Mouse (Mus musculus) midbrain, embryonic 16.5 days (tissue): ENCODE measurements around the gene Unk. TPM values are rescaled to one million over a fixed set of nuclear protein-coding genes. Genes with fewer than 3 reads are reported as not detected.
A peak's percentile ranks its signal among the peaks of the same experiment; 100 is the strongest.

Experiments
- ATAC-seq: fragments of 200-750 bp; cut with Nextera tagmentation; 2 replicates; pipeline ENCODE4 v1.8.0; 2017; ENCODE audit warnings: moderate TSS enrichment
- H3K27ac ChIP-seq: fragments of 300-500 bp; sonication (generic); 2 replicates; pipeline ENCODE4 v1.5.1; 2014; ENCODE audit warnings: mild to moderate bottlenecking, low read length, mixed read lengths
- H3K27me3 ChIP-seq: fragments of 300-500 bp; sonication (generic); 2 replicates; pipeline ENCODE4 v1.6.1; 2014; ENCODE audit warnings: low read depth, low read length, mixed read lengths; ENCODE audit not compliant: control insufficient read depth, insufficient read depth
- H3K36me3 ChIP-seq: fragments of 300-500 bp; sonication (generic); 2 replicates; pipeline ENCODE4 v1.6.1; 2014; ENCODE audit warnings: mild to moderate bottlenecking, low read length, moderate library complexity, mixed read lengths; ENCODE audit not compliant: control insufficient read depth, insufficient read depth
- H3K4me1 ChIP-seq: fragments of 300-500 bp; sonication (generic); 2 replicates; pipeline ENCODE4 v1.6.1; 2014; ENCODE audit warnings: mild to moderate bottlenecking, low read length, mixed read lengths; ENCODE audit not compliant: control insufficient read depth, insufficient read depth
- H3K4me2 ChIP-seq: fragments of 300-500 bp; sonication (generic); 2 replicates; pipeline ENCODE4 v1.6.1; 2014; ENCODE audit warnings: mild to moderate bottlenecking, low read length, mixed read lengths
- H3K4me3 ChIP-seq: fragments of 300-500 bp; sonication (generic); 2 replicates; pipeline ENCODE4 v1.5.1; 2014; ENCODE audit warnings: low read depth, mild to moderate bottlenecking, low read length, moderate library complexity, mixed read lengths
- H3K9ac ChIP-seq: fragments of 300-500 bp; sonication (generic); 2 replicates; pipeline ENCODE4 v1.6.1; 2014; ENCODE audit warnings: low read depth, low read length, mixed read lengths
- H3K9me3 ChIP-seq: fragments of 300-500 bp; sonication (generic); replicated peaks from 2 replicates; pipeline ENCODE4 v1.6.1; 2014; ENCODE audit warnings: mild to moderate bottlenecking, low read length, mixed read lengths; ENCODE audit not compliant: control insufficient read depth, poor library complexity, severe bottlenecking
- WGBS: fragments of 180-500 bp; shearing (Covaris S2); extraction: QIAGEN DNeasy Blood & Tissue Kit; methylation state at CpG from one replicate; pipeline ENCODE4 v1.1.7; 2014; 5-methylcytosine and 5-hydroxymethylcytosine counted together
- polyA plus RNA-seq: library from polyadenylated mRNA; unstranded; fragments of >200 nt; fragmentation: Nextera tagmentation; extraction: Ambion mirVana; gene quantifications from 2 replicates; pipeline ENCODE4 v1.2.1, GENCODE M21; 2015

Gene Unk
- polyA plus RNA-seq, 1 experiment from 2014 or later: 36.6 TPM

GRCm38 (mm10) chr11:116024356-116024808 lies 5.7 kb upstream of the Unk start:
- Histone ChIP-seq H3K4me2 (no peak overlapping the region), H3K4me1 (peaks cover 19% of the 10 kb centered on the region), H3K9me3 (no peaks in the 10 kb centered on the region), H3K27ac (peak overlapping the region; percentile 100), H3K36me3 (peaks cover 6% of the 10 kb centered on the region; the same call in 1 of the 2 replicates), H3K4me3 (peak overlapping the region; percentile 97), H3K9ac (peak overlapping the region; percentile 100), H3K27me3 (no peaks in the 10 kb centered on the region)
- peak; percentile 96 for ATAC-seq
- WGBS: under 1% methylated on average over 37 of the region's 37 CpGs

GRCm38 (mm10) chr11:116025056-116025845 lies 4.9 kb upstream of the Unk start:
- Histone ChIP-seq H3K9me3 (no peaks in the 10 kb centered on the region), H3K36me3 (peaks cover 3% of the 10 kb centered on the region; the same call in 1 of the 2 replicates), H3K4me2 (no peak overlapping the region), H3K9ac (no peak overlapping the region), H3K27ac (peak overlapping the region; percentile 81), H3K27me3 (no peaks in the 10 kb centered on the region), H3K4me3 (no peak overlapping the region), H3K4me1 (peaks cover 21% of the 10 kb centered on the region)
- 88% methylated on average over 3 of the region's 3 CpGs for WGBS
- ATAC-seq: no peak

- no peak within 1 kb of the TSS for H3K4me2 ChIP-seq
- no peak for ATAC-seq
- WGBS: 84% methylated on average over 4 of the region's 4 CpGs
Observed at GRCm38 (mm10) chr11:116027756-116028155, 2.4 kb upstream of the Unk start, which contains the start of gene H3f3b. H3f3b (minus strand) TSS chr11:116027962.

GRCm38 (mm10) chr11:116028177-116028865 lies 1.8 kb upstream of the Unk start:
- H3K4me2 ChIP-seq: no peak overlapping the region
- no peak for ATAC-seq
- no peak overlapping the region for H3K9ac ChIP-seq
- H3K27ac ChIP-seq: no peak overlapping the region
- no peaks in the 10 kb centered on the region for H3K9me3 ChIP-seq
- WGBS: 80% methylated on average over 9 of the region's 9 CpGs
- H3K4me3 ChIP-seq: no peak overlapping the region
- H3K36me3 ChIP-seq: no peaks in the 10 kb centered on the region
- H3K4me1 ChIP-seq: peaks cover 14% of the 10 kb centered on the region
- no peaks in the 10 kb centered on the region for H3K27me3 ChIP-seq

More at GRCm38 (mm10) chr11:116027756-116028155, 2.4 kb upstream of the Unk start, which contains the start of gene H3f3b:
- Histone ChIP-seq H3K27me3 (no peaks in the 10 kb centered on the region), H3K36me3 (no peaks in the 10 kb centered on the region), H3K9me3 (no peaks in the 10 kb centered on the region), H3K4me1 (peaks cover 14% of the 10 kb centered on the region), H3K4me3 (no peak within 1 kb of the TSS), H3K9ac (no peak within 1 kb of the TSS), H3K27ac (no peak within 1 kb of the TSS)

GRCm38 (mm10) chr11:116029086-116029865 lies 846 bp upstream of the Unk start:
- Histone ChIP-seq H3K4me2 (peak overlapping the region; percentile 70), H3K9ac (peak overlapping the region; percentile 76), H3K36me3 (no peaks in the 10 kb centered on the region), H3K4me3 (peak overlapping the region; percentile 64), H3K4me1 (peaks cover 14% of the 10 kb centered on the region), H3K9me3 (no peaks in the 10 kb centered on the region), H3K27me3 (no peaks in the 10 kb centered on the region), H3K27ac (peak overlapping the region; percentile 75)
- 85% methylated on average over 6 of the region's 6 CpGs for WGBS
- ATAC-seq: no peak

DNA sequence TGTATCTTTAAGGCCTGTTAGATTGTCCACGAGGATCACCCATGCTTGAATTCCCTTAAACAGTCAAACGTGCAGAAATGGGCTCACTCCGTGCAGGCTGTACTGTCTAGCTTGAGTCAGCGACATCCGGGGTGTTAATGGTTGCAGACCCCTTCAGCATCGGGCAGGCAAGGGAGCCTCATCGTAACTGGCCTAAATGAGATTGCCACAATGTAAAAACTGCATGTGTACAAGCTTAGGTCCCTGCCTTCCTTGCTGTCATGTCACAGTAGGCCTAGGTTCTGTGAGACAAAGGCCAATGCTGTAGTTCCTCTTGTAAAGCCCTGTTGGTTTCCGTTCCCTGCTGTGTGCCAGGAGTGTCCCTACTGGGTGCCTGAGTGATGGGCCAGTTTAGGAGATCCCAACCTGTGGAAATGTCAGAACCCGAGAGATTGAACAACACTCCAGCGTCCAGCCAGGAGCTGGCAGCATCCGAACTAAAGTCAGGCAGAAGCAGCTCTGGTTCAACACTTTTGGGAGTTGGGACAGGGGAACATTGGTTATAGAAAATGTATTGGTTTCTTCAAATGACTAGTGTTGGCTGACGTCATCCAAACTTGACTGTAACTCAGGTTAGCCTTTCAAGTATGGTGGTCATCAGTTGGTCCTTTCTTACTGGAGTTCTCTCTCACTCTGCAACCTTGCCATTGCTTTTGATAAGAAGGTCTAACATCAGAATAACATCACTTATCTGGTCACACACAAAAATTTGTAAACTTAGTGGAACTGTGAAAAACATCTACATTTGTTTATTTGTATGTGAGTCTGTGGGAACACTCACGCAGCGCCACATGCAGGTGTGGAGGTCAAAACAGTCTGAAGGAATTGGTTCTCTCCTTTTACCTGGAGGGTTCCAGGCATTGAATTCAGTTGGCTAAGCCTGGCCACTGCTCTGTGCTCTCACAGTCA lies 1.1 kb downstream of the Unk start:
- Histone ChIP-seq H3K9ac (peak overlapping the region; percentile 76), H3K9me3 (no peaks in the 10 kb centered on the region), H3K36me3 (no peaks in the 10 kb centered on the region), H3K4me1 (peaks cover 14% of the 10 kb centered on the region), H3K4me2 (peak overlapping the region; percentile 65), H3K4me3 (peak overlapping the region; percentile 64), H3K27me3 (no peaks in the 10 kb centered on the region), H3K27ac (peak overlapping the region; percentile 99)
- WGBS: 25% methylated on average over 14 of the region's 14 CpGs
- ATAC-seq: peak; percentile 37

DNA sequence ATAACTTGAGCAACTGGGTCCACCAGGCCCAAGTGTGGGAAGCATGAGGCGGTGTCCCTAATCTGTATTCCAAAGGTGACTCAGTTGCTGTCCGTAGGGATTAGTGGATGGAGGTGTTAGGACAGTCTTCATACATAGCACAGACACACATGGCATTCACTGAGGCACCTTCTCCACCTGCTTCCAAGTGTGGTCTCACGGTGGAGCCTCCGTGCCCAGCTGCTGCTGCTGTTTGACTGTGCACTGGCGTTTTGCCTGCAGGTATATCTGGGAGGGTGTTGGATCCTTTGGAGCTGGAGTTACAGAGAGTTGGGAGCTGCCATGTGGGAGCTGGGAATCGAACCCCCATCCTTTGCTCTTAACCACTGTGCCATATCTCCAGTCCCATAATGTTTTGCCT lies 4.5 kb downstream of the Unk start:
- Histone ChIP-seq H3K27me3 (no peaks in the 10 kb centered on the region), H3K4me2 (no peak overlapping the region), H3K4me3 (no peak overlapping the region), H3K9ac (no peak overlapping the region), H3K4me1 (peaks cover 11% of the 10 kb centered on the region), H3K36me3 (no peaks in the 10 kb centered on the region), H3K27ac (no peak overlapping the region), H3K9me3 (no peaks in the 10 kb centered on the region)
- 88% methylated on average over 6 of the region's 6 CpGs for WGBS
- no peak for ATAC-seq

DNA sequence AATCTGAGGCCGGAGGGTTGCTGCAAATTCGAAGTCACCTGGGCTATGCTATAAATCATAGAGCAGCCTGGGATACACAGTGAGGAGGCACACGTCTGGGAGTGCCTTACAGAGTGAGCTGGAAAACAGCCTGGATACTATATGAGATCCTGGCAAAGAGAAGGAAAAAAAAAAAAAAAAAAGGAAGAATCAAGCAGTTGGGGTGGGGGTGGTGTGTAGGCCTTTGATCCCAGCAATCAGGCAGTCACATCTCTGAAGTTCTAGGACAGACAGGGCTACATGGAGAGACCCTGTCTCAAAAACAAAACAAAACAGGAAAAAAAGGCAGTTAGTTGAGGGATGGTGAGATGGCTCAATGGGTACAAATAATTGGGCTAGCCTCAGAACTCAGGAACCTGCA lies 6.5 kb downstream of the Unk start:
- WGBS: 99% methylated on average over 3 of the region's 3 CpGs
- no peaks in the 10 kb centered on the region for H3K9me3 ChIP-seq
- no peak overlapping the region for H3K9ac ChIP-seq

More for the DNA sequence above, 6.5 kb downstream of the Unk start:
- no peak overlapping the region for H3K27ac ChIP-seq
- H3K27me3 ChIP-seq: no peaks in the 10 kb centered on the region
- ATAC-seq: no peak
- no peak overlapping the region for H3K4me3 ChIP-seq
- peaks cover 3% of the 10 kb centered on the region for H3K4me1 ChIP-seq
- no peaks in the 10 kb centered on the region for H3K36me3 ChIP-seq
- no peak overlapping the region for H3K4me2 ChIP-seq
